12 mouse cellular contexts compared by ENCODE assay signal in genomic region chr9:107593101-107593976, GRCm38 (mm10). TPM values are rescaled to one million over a fixed set of nuclear protein-coding genes. Genes with fewer than 3 reads are reported as not detected.
A peak's percentile ranks its signal among the peaks of the same experiment; 100 is the strongest.
DNase-seq lines count a peak whose midpoint lies in the region; ATAC-seq lines count a peak whose summit lies in the region.
"Had no signal": no experiment of that assay in that cellular context is flagged by ENCODE, and none has a peak within 500 bp of the region (broad histone marks: within the 10 kb centered on the region; RNA-seq: fewer than 3 reads in every experiment).

No protein-coding gene starts in this region.

- H3K9me3 ChIP-seq in kidney, embryonic 16.5 days (ENCODE audit: low read length) = no peaks in the 10 kb centered on the region
- H3K9me3 ChIP-seq in heart, embryonic 13.5 days = no peaks in the 10 kb centered on the region
- H3K9me3 ChIP-seq: embryonic facial prominence, embryonic 15.5 days; intestine, embryonic 15.5 days; limb, embryonic 15.5 days had no signal

- peak; percentile 89 for DNase-seq in kidney, adult 11 months
- peak; percentile 58 for DNase-seq in adipocyte (ENCODE audit: low spot score)
- peak; percentile 88 to 93 for DNase-seq in cerebellum, adult 18-20 months
- no peak for DNase-seq in adrenal gland, adult 2 months
- no peak for DNase-seq in layer of hippocampus, postnatal 14 days (ENCODE audit: low spot score in 2 of 2)
- no peak for DNase-seq in thymus, adult 18-20 months
- DNase-seq: adrenal gland, adult 8-10 months had no signal

- no peak overlapping the region for H3K9ac ChIP-seq in kidney, embryonic 16.5 days (replicated peaks; ENCODE audit: low read length)
- H3K9ac ChIP-seq in heart, embryonic 13.5 days = peak overlapping the region; percentile 38
- H3K9ac ChIP-seq: embryonic facial prominence, embryonic 15.5 days; intestine, embryonic 15.5 days; limb, embryonic 15.5 days had no signal

- ATAC-seq in kidney, embryonic 16.5 days (ENCODE audit: low FRiP score, low TSS enrichment) = no peak
- ATAC-seq in heart, embryonic 13.5 days (ENCODE audit: extremely low read depth, insufficient number of reproducible peaks, low FRiP score, low TSS enrichment) = no peak
- ATAC-seq: intestine, embryonic 15.5 days had no signal

- H3K4me2 ChIP-seq in kidney, embryonic 16.5 days (replicated peaks; ENCODE audit: low read depth, low read length) = no peak overlapping the region
- peak overlapping the region; percentile 18; the same call in 1 of the 2 replicates for H3K4me2 ChIP-seq in heart, embryonic 13.5 days
- H3K4me2 ChIP-seq: embryonic facial prominence, embryonic 15.5 days; intestine, embryonic 15.5 days; limb, embryonic 15.5 days had no signal

- no peak overlapping the region for H3K27ac ChIP-seq in kidney, embryonic 16.5 days (ENCODE audit: low read length)
- H3K27ac ChIP-seq in heart, embryonic 13.5 days (replicated peaks) = peak overlapping the region; percentile 40
- H3K27ac ChIP-seq: embryonic facial prominence, embryonic 15.5 days; intestine, embryonic 15.5 days; limb, embryonic 15.5 days had no signal

- peaks cover 47% of the 10 kb centered on the region for H3K36me3 ChIP-seq in kidney, embryonic 16.5 days (ENCODE audit: insufficient read depth, low read length)
- peaks cover 66% of the 10 kb centered on the region for H3K36me3 ChIP-seq in heart, embryonic 13.5 days

- 88% methylated on average over 11 of the region's 11 CpGs for WGBS in kidney, embryonic 16.5 days
- 71% methylated on average over 11 of the region's 11 CpGs for WGBS in heart, embryonic 13.5 days

- no peaks in the 10 kb centered on the region for H3K27me3 ChIP-seq in kidney, embryonic 16.5 days (ENCODE audit: insufficient read depth, low read length)
- H3K27me3 ChIP-seq in heart, embryonic 13.5 days (replicated peaks) = 0 out of 2 replicates have a peak, but pooled peaks cover under 1% of the 10 kb centered on the region
- H3K27me3 ChIP-seq: embryonic facial prominence, embryonic 15.5 days; intestine, embryonic 15.5 days; limb, embryonic 15.5 days had no signal

- H3K4me3 ChIP-seq in kidney, embryonic 16.5 days (ENCODE audit: low read length) = no peak overlapping the region
- H3K4me3 ChIP-seq in heart, embryonic 13.5 days = no peak overlapping the region
- H3K4me3 ChIP-seq: embryonic facial prominence, embryonic 15.5 days; intestine, embryonic 15.5 days; limb, embryonic 15.5 days had no signal

- peaks cover 9% of the 10 kb centered on the region for H3K4me1 ChIP-seq in kidney, embryonic 16.5 days (ENCODE audit: insufficient read depth, low read length)
- H3K4me1 ChIP-seq in heart, embryonic 13.5 days = peaks cover 84% of the 10 kb centered on the region

RNA-seq across cellular contexts. Expression of gene Ifrd2, which starts 5.9 kb away (rescaled TPM):
- polyA plus RNA-seq in kidney, embryonic 16.5 days (2015; fragmentation: Nextera tagmentation; extraction: Ambion mirVana) = 60.7 and 64.3 TPM in 2 replicates
- polyA plus RNA-seq in heart, embryonic 13.5 days (2015; fragmentation: Nextera tagmentation; extraction: Ambion mirVana) = 35.7 and 41.3 TPM in 2 replicates
- 10 to 100 TPM; 36.0 to 41.7 TPM for total RNA-seq in adrenal gland, adult 2 months (2021)
- polyA plus RNA-seq in adrenal gland, adult 2 months (2012; rRNA removed) = 67.3 and 80.0 TPM in 2 replicates
- 10 to 100 TPM; 12.1 to 13.0 TPM for total RNA-seq in layer of hippocampus, postnatal 14 days (2021)

RNA-seq across cellular contexts. Expression of gene Hyal3, which starts 12.7 kb away (rescaled TPM):
- polyA plus RNA-seq in kidney, embryonic 16.5 days (2015; fragmentation: Nextera tagmentation; extraction: Ambion mirVana) = 1.3 and 1.6 TPM in 2 replicates
- polyA plus RNA-seq in heart, embryonic 13.5 days (2015; fragmentation: Nextera tagmentation; extraction: Ambion mirVana) = 0.48 and 0.68 TPM in 2 replicates
- 1 to 10 TPM; 1.3 to 1.4 TPM for total RNA-seq in adrenal gland, adult 2 months (2021)
- polyA plus RNA-seq in adrenal gland, adult 2 months (2012; rRNA removed) = 1.8 and 2.2 TPM in 2 replicates
- total RNA-seq in layer of hippocampus, postnatal 14 days (2021) = 1 to 10 TPM in 1 of 2 experiments, under 1 TPM in 1; 0.95 to 1.5 TPM

RNA-seq across cellular contexts. Expression of gene Naa80, which starts 14.7 kb away (rescaled TPM):
- polyA plus RNA-seq in kidney, embryonic 16.5 days (2015; fragmentation: Nextera tagmentation; extraction: Ambion mirVana) = 21.8 and 24.1 TPM in 2 replicates
- 13.9 and 14.6 TPM in 2 replicates for polyA plus RNA-seq in heart, embryonic 13.5 days (2015; fragmentation: Nextera tagmentation; extraction: Ambion mirVana)
- 10 to 100 TPM; 15.9 to 19.2 TPM for total RNA-seq in adrenal gland, adult 2 months (2021)
- 111 TPM in 2 replicates for polyA plus RNA-seq in adrenal gland, adult 2 months (2012; rRNA removed)
- total RNA-seq in layer of hippocampus, postnatal 14 days (2021) = 10 to 100 TPM in 1 of 2 experiments, 1 to 10 TPM in 1; 9.5 to 10.0 TPM

RNA-seq across cellular contexts. Expression of gene Sema3b, which starts 15.7 kb away (rescaled TPM):
- polyA plus RNA-seq in kidney, embryonic 16.5 days (2015; fragmentation: Nextera tagmentation; extraction: Ambion mirVana) = 31.3 TPM in 2 replicates
- 9.9 and 11.8 TPM in 2 replicates for polyA plus RNA-seq in heart, embryonic 13.5 days (2015; fragmentation: Nextera tagmentation; extraction: Ambion mirVana)
- total RNA-seq in adrenal gland, adult 2 months (2021) = 1 to 10 TPM; 3.7 to 4.1 TPM
- 8.3 and 10.4 TPM in 2 replicates for polyA plus RNA-seq in adrenal gland, adult 2 months (2012; rRNA removed)
- total RNA-seq in layer of hippocampus, postnatal 14 days (2021) = 1 to 10 TPM; 2.0 to 4.9 TPM

RNA-seq across cellular contexts. Expression of gene Hyal1, which starts 16.6 kb away (rescaled TPM):
- 10.6 and 12.3 TPM in 2 replicates for polyA plus RNA-seq in kidney, embryonic 16.5 days (2015; fragmentation: Nextera tagmentation; extraction: Ambion mirVana)
- 6.3 and 7.5 TPM in 2 replicates for polyA plus RNA-seq in heart, embryonic 13.5 days (2015; fragmentation: Nextera tagmentation; extraction: Ambion mirVana)
- 10 to 100 TPM; 13.7 to 15.2 TPM for total RNA-seq in adrenal gland, adult 2 months (2021)
- polyA plus RNA-seq in adrenal gland, adult 2 months (2012; rRNA removed) = 6.3 and 7.0 TPM in 2 replicates
- total RNA-seq in layer of hippocampus, postnatal 14 days (2021) = 1 to 10 TPM; 4.8 to 6.3 TPM

Comparison
In these comparisons a context has a peak if more than half of its experiments do, and no peak if none do; other contexts are left out.
1. DNase-seq: peak in kidney, adult 11 months (single experiment), adipocyte (single experiment) and cerebellum, adult 18-20 months (2 of 2); none in adrenal gland, adult 2 months (single experiment), layer of hippocampus, postnatal 14 days (0 of 2) and thymus, adult 18-20 months (0 of 2).